In the genomic region with DNA sequence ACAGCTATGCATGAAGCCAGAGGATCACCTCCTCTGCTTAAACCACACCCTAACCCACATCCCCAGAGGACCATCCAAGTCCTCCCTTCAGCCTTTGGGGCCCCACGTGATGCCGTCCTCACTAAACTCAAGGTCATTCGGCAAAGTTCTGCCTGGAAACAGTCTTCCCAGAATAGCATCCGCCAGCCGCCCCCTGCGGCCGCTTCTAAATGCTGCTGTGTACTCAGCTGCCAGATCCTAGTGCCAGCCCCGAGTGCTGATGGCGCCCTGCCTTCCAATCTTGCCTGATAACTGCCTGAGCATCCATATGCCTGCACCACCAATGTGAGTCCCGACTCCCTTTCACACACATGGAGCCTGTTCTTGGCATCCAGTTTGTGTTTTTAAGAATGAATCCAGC, we compare ENCODE assay signal across 8 mouse cellular contexts.
DNase-seq lines count a peak whose midpoint lies in the region; ATAC-seq and TF ChIP-seq lines count a peak whose summit lies in the region.

No protein-coding gene starts in this region.

- H3K9me3 ChIP-seq in heart, embryonic 15.5 days (replicated peaks): no peaks in the 10 kb centered on the region

- TF ChIP-seq CTCF in brain, embryonic 14.5 days (IDR thresholded peaks at IDR 0.05; ENCODE audit: borderline replicate concordance, extremely low read depth, insufficient read depth, insufficient read length): no peak

- 30% methylated on average over 10 of the region's 10 CpGs for WGBS in heart, embryonic 15.5 days

- peak; percentile 66 for ATAC-seq in heart, embryonic 15.5 days (replicated peaks; ENCODE audit: insufficient number of reproducible peaks, insufficient read depth, low FRiP score, low read depth)
- ATAC-seq in megakaryocyte progenitor cell, adult 5-6 weeks (replicated peaks; ENCODE audit: poor library complexity): no peak

- H3K4me3 ChIP-seq in heart, embryonic 15.5 days: no peak overlapping the region; the same call in 1 of the 2 replicates

- H3K4me1 ChIP-seq in heart, embryonic 15.5 days (replicated peaks): peaks cover 61% of the 10 kb centered on the region

- H3K27ac ChIP-seq in heart, embryonic 15.5 days: peak overlapping the region; percentile 96

- TF ChIP-seq POLR2A in brain, embryonic 14.5 days (IDR thresholded peaks at IDR 0.05; ENCODE audit: borderline replicate concordance, extremely low read depth, insufficient read depth, insufficient read length, poor library complexity, severe bottlenecking): no peak

- no peak overlapping the region for H3K9ac ChIP-seq in heart, embryonic 15.5 days

- peak overlapping the region; percentile 30 for H3K4me2 ChIP-seq in heart, embryonic 15.5 days

- H3K27me3 ChIP-seq in heart, embryonic 15.5 days: no peaks in the 10 kb centered on the region

- H3K36me3 ChIP-seq in heart, embryonic 15.5 days: no peaks in the 10 kb centered on the region

- DNase-seq in kidney, adult 8-10 months: peak; percentile 26 to 30
- DNase-seq in kidney, adult 18-20 months: no peak
- DNase-seq in brain, embryonic 14.5 days (ENCODE audit: low read depth): peak; percentile 83
- DNase-seq in left cerebral cortex, adult 8-10 months (ENCODE audit: low spot score in 2 of 2): peak; percentile 19 to 76
- no peak for DNase-seq in urinary bladder, adult 18-20 months (ENCODE audit: low spot score in 2 of 2)
- DNase-seq in B cell, adult 2 months: no peak

Comparison
In these comparisons a context has a peak if more than half of its experiments do, and no peak if none do; other contexts are left out.
1. DNase-seq: peak in kidney, adult 8-10 months (2 of 2), brain, embryonic 14.5 days (single experiment) and left cerebral cortex, adult 8-10 months (2 of 2); none in kidney, adult 18-20 months (single experiment), urinary bladder, adult 18-20 months (0 of 2) and B cell, adult 2 months (0 of 2).